Mouse (Mus musculus): Measurements from ENCODE around the gene Ttyh2.

DNA sequence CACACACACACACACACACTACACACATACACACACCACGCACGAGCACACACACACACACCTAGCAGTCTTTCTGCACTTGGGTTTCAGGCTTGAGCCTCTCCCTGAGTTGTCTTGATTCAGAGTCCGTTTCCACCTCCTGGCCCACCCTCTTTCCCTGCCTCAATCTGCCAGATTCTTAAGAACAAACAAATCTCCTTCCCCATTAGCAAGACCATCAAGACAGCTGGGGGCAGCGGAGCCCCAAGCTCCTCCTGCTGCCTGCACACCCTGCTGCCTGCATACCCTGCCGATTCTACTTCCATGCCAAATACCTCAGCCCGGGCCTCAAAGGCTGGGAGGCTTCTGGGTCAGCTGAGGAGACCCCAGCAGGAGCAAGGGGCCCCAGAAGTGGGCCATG is 34.6 kb upstream of the Ttyh2 start:
- no peak for TF ChIP-seq CTCF (conservative IDR thresholded peaks at IDR 0.05; ENCODE audit: insufficient read depth, insufficient read length, low read depth, low read length)
- TF ChIP-seq POLR2A (IDR thresholded peaks at IDR 0.05; ENCODE audit: low read depth, low read length), result no peak

Measured in kidney, adult 2 months (tissue).